Mouse (Mus musculus): ENCODE data around the gene Bckdha. TPM values are rescaled to one million over a fixed set of nuclear protein-coding genes. Genes with fewer than 3 reads are reported as not detected.
A peak's percentile ranks its signal among the peaks of the same experiment; 100 is the strongest.

Gene Bckdha
- polyA plus RNA-seq, 1 experiment from 2014 or later, result 91.7 TPM

- H3K9ac ChIP-seq (replicated peaks; ENCODE audit: low read length), result no peak overlapping the region
- no peak overlapping the region for H3K4me2 ChIP-seq (replicated peaks; ENCODE audit: low read depth, low read length)
- H3K27ac ChIP-seq (ENCODE audit: low read length), result no peak overlapping the region
- no peaks in the 10 kb centered on the region for H3K27me3 ChIP-seq (ENCODE audit: insufficient read depth, low read length)
- ATAC-seq (ENCODE audit: low FRiP score, low TSS enrichment), result no peak
- no peak overlapping the region for H3K4me3 ChIP-seq (ENCODE audit: low read length)
- no peaks in the 10 kb centered on the region for H3K4me1 ChIP-seq (ENCODE audit: insufficient read depth, low read length)
- WGBS, result 85% methylated on average over 8 of the region's 8 CpGs
- H3K36me3 ChIP-seq (ENCODE audit: insufficient read depth, low read length), result no peaks in the 10 kb centered on the region
- no peaks in the 10 kb centered on the region for H3K9me3 ChIP-seq (ENCODE audit: low read length)
Observed at GRCm38 (mm10) chr7:25651281-25651680, 7.5 kb downstream of the Bckdha start.

- Histone ChIP-seq H3K27ac (ENCODE audit: low read length) (no peak overlapping the region), H3K9me3 (ENCODE audit: low read length) (no peaks in the 10 kb centered on the region), H3K27me3 (ENCODE audit: insufficient read depth, low read length) (no peaks in the 10 kb centered on the region), H3K9ac (replicated peaks; ENCODE audit: low read length) (no peak overlapping the region), H3K36me3 (ENCODE audit: insufficient read depth, low read length) (no peaks in the 10 kb centered on the region), H3K4me2 (replicated peaks; ENCODE audit: low read depth, low read length) (no peak overlapping the region), H3K4me1 (ENCODE audit: insufficient read depth, low read length) (peaks cover under 1% of the 10 kb centered on the region; the same call in 1 of the 2 replicates), H3K4me3 (ENCODE audit: low read length) (no peak overlapping the region)
- ATAC-seq (ENCODE audit: low FRiP score, low TSS enrichment), result no peak
- 73% methylated on average over 5 of the region's 5 CpGs for WGBS
Observed at GRCm38 (mm10) chr7:25649839-25650238, 8.9 kb downstream of the Bckdha start.

GRCm38 (mm10) chr7:25647574-25648123 is 11.1 kb downstream of the Bckdha start:
- Histone ChIP-seq H3K9me3 (ENCODE audit: low read length) (no peaks in the 10 kb centered on the region), H3K4me1 (ENCODE audit: insufficient read depth, low read length) (peaks cover 5% of the 10 kb centered on the region; the same call in 1 of the 2 replicates), H3K9ac (replicated peaks; ENCODE audit: low read length) (no peak overlapping the region), H3K36me3 (ENCODE audit: insufficient read depth, low read length) (no peaks in the 10 kb centered on the region), H3K4me3 (ENCODE audit: low read length) (no peak overlapping the region), H3K27me3 (ENCODE audit: insufficient read depth, low read length) (no peaks in the 10 kb centered on the region), H3K27ac (ENCODE audit: low read length) (no peak overlapping the region), H3K4me2 (replicated peaks; ENCODE audit: low read depth, low read length) (no peak overlapping the region)
- WGBS, result 58% methylated on average over 5 of the region's 5 CpGs
- ATAC-seq (ENCODE audit: low FRiP score, low TSS enrichment), result no peak

- Histone ChIP-seq H3K9me3 (ENCODE audit: low read length) (no peaks in the 10 kb centered on the region), H3K36me3 (ENCODE audit: insufficient read depth, low read length) (no peaks in the 10 kb centered on the region), H3K27ac (ENCODE audit: low read length) (peak overlapping the region; percentile 32; the same call in 1 of the 2 replicates), H3K4me2 (replicated peaks; ENCODE audit: low read depth, low read length) (no peak overlapping the region), H3K9ac (replicated peaks; ENCODE audit: low read length) (no peak overlapping the region), H3K27me3 (ENCODE audit: insufficient read depth, low read length) (no peaks in the 10 kb centered on the region), H3K4me1 (ENCODE audit: insufficient read depth, low read length) (peaks cover 5% of the 10 kb centered on the region; the same call in 1 of the 2 replicates), H3K4me3 (ENCODE audit: low read length) (no peak overlapping the region)
- 32% methylated on average over 14 of the region's 14 CpGs for WGBS
- ATAC-seq (ENCODE audit: low FRiP score, low TSS enrichment), result peak; percentile 63
Observed at GRCm38 (mm10) chr7:25645074-25645473, 13.7 kb downstream of the Bckdha start.

- no peak overlapping the region for H3K9ac ChIP-seq (replicated peaks; ENCODE audit: low read length)
- H3K9me3 ChIP-seq (ENCODE audit: low read length), result no peaks in the 10 kb centered on the region
- H3K27me3 ChIP-seq (ENCODE audit: insufficient read depth, low read length), result no peaks in the 10 kb centered on the region
- no peak overlapping the region for H3K4me3 ChIP-seq (ENCODE audit: low read length)
- H3K4me1 ChIP-seq (ENCODE audit: insufficient read depth, low read length), result peaks cover 5% of the 10 kb centered on the region; the same call in 1 of the 2 replicates
- H3K27ac ChIP-seq (ENCODE audit: low read length), result peak overlapping the region; percentile 32; the same call in 1 of the 2 replicates
- H3K36me3 ChIP-seq (ENCODE audit: insufficient read depth, low read length), result 0 out of 2 replicates have a peak, but pooled peaks cover 2% of the 10 kb centered on the region
- 32% methylated on average over 4 of the region's 4 CpGs for WGBS
- no peak overlapping the region for H3K4me2 ChIP-seq (replicated peaks; ENCODE audit: low read depth, low read length)
- ATAC-seq (ENCODE audit: low FRiP score, low TSS enrichment), result no peak
Observed at GRCm38 (mm10) chr7:25644631-25645030, 14.2 kb downstream of the Bckdha start.

- Histone ChIP-seq H3K36me3 (ENCODE audit: insufficient read depth, low read length) (0 out of 2 replicates have a peak, but pooled peaks cover 5% of the 10 kb centered on the region), H3K27ac (ENCODE audit: low read length) (no peak overlapping the region), H3K9ac (replicated peaks; ENCODE audit: low read length) (no peak overlapping the region), H3K4me3 (ENCODE audit: low read length) (no peak overlapping the region), H3K4me2 (replicated peaks; ENCODE audit: low read depth, low read length) (no peak overlapping the region), H3K27me3 (ENCODE audit: insufficient read depth, low read length) (no peaks in the 10 kb centered on the region), H3K9me3 (ENCODE audit: low read length) (no peaks in the 10 kb centered on the region), H3K4me1 (ENCODE audit: insufficient read depth, low read length) (peaks cover 5% of the 10 kb centered on the region; the same call in 1 of the 2 replicates)
- 75% methylated on average over 10 of the region's 10 CpGs for WGBS
- no peak for ATAC-seq (ENCODE audit: low FRiP score, low TSS enrichment)
Observed at GRCm38 (mm10) chr7:25644136-25644535, 14.6 kb downstream of the Bckdha start.

GRCm38 (mm10) chr7:25639754-25640153 is 19.0 kb downstream of the Bckdha start:
- Histone ChIP-seq H3K4me3 (ENCODE audit: low read length) (no peak overlapping the region), H3K36me3 (ENCODE audit: insufficient read depth, low read length) (peaks cover 23% of the 10 kb centered on the region), H3K27me3 (ENCODE audit: insufficient read depth, low read length) (no peaks in the 10 kb centered on the region), H3K9ac (replicated peaks; ENCODE audit: low read length) (no peak overlapping the region), H3K4me1 (ENCODE audit: insufficient read depth, low read length) (peaks cover 3% of the 10 kb centered on the region; the same call in 1 of the 2 replicates), H3K4me2 (replicated peaks; ENCODE audit: low read depth, low read length) (no peak overlapping the region), H3K9me3 (ENCODE audit: low read length) (no peaks in the 10 kb centered on the region), H3K27ac (ENCODE audit: low read length) (no peak overlapping the region)
- no peak for ATAC-seq (ENCODE audit: low FRiP score, low TSS enrichment)
- WGBS, result 85% methylated on average over 4 of the region's 4 CpGs

- H3K9ac ChIP-seq (replicated peaks; ENCODE audit: low read length), result no peak overlapping the region
- H3K9me3 ChIP-seq (ENCODE audit: low read length), result no peaks in the 10 kb centered on the region
- H3K27ac ChIP-seq (ENCODE audit: low read length), result no peak overlapping the region
- no peaks in the 10 kb centered on the region for H3K4me1 ChIP-seq (ENCODE audit: insufficient read depth, low read length)
- no peaks in the 10 kb centered on the region for H3K27me3 ChIP-seq (ENCODE audit: insufficient read depth, low read length)
- no peak overlapping the region for H3K4me3 ChIP-seq (ENCODE audit: low read length)
- no peak overlapping the region for H3K4me2 ChIP-seq (replicated peaks; ENCODE audit: low read depth, low read length)
- peaks cover 32% of the 10 kb centered on the region for H3K36me3 ChIP-seq (ENCODE audit: insufficient read depth, low read length)
- ATAC-seq (ENCODE audit: low FRiP score, low TSS enrichment), result no peak
- WGBS, result 96% methylated on average over 5 of the region's 5 CpGs
Observed at GRCm38 (mm10) chr7:25637099-25637498, 21.7 kb downstream of the Bckdha start.

GRCm38 (mm10) chr7:25636373-25636772 is 22.4 kb downstream of the Bckdha start:
- Histone ChIP-seq H3K9me3 (ENCODE audit: low read length) (no peaks in the 10 kb centered on the region), H3K27ac (ENCODE audit: low read length) (no peak overlapping the region), H3K4me1 (ENCODE audit: insufficient read depth, low read length) (no peaks in the 10 kb centered on the region), H3K4me3 (ENCODE audit: low read length) (no peak overlapping the region), H3K4me2 (replicated peaks; ENCODE audit: low read depth, low read length) (no peak overlapping the region), H3K9ac (replicated peaks; ENCODE audit: low read length) (no peak overlapping the region), H3K27me3 (ENCODE audit: insufficient read depth, low read length) (no peaks in the 10 kb centered on the region), H3K36me3 (ENCODE audit: insufficient read depth, low read length) (peaks cover 36% of the 10 kb centered on the region)
- ATAC-seq (ENCODE audit: low FRiP score, low TSS enrichment), result 0 out of 2 replicates have a peak, but pooled peaks have one; percentile 60
- WGBS, result 64% methylated on average over 3 of the region's 3 CpGs

GRCm38 (mm10) chr7:25632679-25633078 is 26.1 kb downstream of the Bckdha start:
- Histone ChIP-seq H3K4me1 (ENCODE audit: insufficient read depth, low read length) (peaks cover 14% of the 10 kb centered on the region), H3K27ac (ENCODE audit: low read length) (no peak overlapping the region), H3K9me3 (ENCODE audit: low read length) (no peaks in the 10 kb centered on the region), H3K9ac (replicated peaks; ENCODE audit: low read length) (no peak overlapping the region), H3K4me2 (replicated peaks; ENCODE audit: low read depth, low read length) (no peak overlapping the region), H3K27me3 (ENCODE audit: insufficient read depth, low read length) (no peaks in the 10 kb centered on the region), H3K36me3 (ENCODE audit: insufficient read depth, low read length) (peaks cover 35% of the 10 kb centered on the region), H3K4me3 (ENCODE audit: low read length) (no peak overlapping the region)
- WGBS, result 91% methylated on average over 5 of the region's 5 CpGs
- ATAC-seq (ENCODE audit: low FRiP score, low TSS enrichment), result no peak

Measured in kidney, embryonic 16.5 days (tissue).